Mouse (Mus musculus) cerebellum, adult 2 months (tissue): ENCODE results near the gene Rmnd5a.
"Not testable (repeated sequence)": the region's sequence is repeated elsewhere in the genome, so short reads cannot be mapped to it uniquely, and the experiment has no call there.

Experiments used
- CTCF ChIP-seq: fragments of 200-500 bp; IDR thresholded peaks from 2 replicates; pipeline ENCODE4 v1.5.1; 2011; ENCODE audit warnings: low read depth, mild to moderate bottlenecking, control low read depth, low read length, moderate library complexity, borderline replicate concordance; ENCODE audit not compliant: insufficient read depth
- POLR2A ChIP-seq: fragments of 200-500 bp; IDR thresholded peaks from 2 replicates; pipeline ENCODE4 v1.6.1; 2011; ENCODE audit warnings: low read length, control low read depth, borderline replicate concordance; ENCODE audit not compliant: insufficient read depth

DNA sequence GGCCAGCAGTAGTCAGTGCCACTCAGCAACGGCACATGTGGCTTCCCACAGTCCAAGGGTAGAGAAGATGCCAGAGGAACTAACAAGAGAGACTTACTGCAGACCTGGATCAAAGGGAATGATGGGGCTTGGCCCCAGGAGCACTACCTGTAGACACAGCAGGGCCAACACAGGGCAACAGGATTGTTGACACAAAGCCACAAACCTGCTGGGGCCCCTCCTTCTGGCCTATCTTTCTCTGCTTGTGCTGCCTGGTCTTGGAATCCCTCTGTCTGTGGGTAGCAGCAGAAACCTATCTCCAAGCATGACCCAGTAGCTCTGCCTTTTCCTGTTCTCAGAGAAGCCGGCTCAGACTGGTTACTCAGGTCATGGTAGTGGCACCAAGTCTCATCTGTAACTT is 39.2 kb upstream of the Rmnd5a start:
- TF ChIP-seq POLR2A, CTCF: not testable (repeated sequence)
